Mouse (Mus musculus): ENCODE measurements around the gene Dlg2. TPM values are rescaled to one million over a fixed set of nuclear protein-coding genes. Genes with fewer than 3 reads are reported as not detected.

Dlg2 gene
- polyA plus RNA-seq, 1 experiment = 89.8 TPM

- TF ChIP-seq CTCF (IDR thresholded peaks at IDR 0.05; ENCODE audit: borderline replicate concordance, insufficient read depth, low read depth, low read length) = no peak
- no peak for TF ChIP-seq POLR2A (IDR thresholded peaks at IDR 0.05; ENCODE audit: borderline replicate concordance, insufficient read depth, low read length)
- Histone ChIP-seq H3K27me3 (ENCODE audit: control insufficient read depth, insufficient read depth, low read length) (no peaks in the 10 kb centered on the region), H3K4me3 (replicated peaks; ENCODE audit: insufficient read depth, low read depth, low read length) (no peak overlapping the region), H3K27ac (ENCODE audit: insufficient read depth, low read length) (no peak overlapping the region), H3K4me1 (ENCODE audit: control insufficient read depth, insufficient read depth, low read length) (no peaks in the 10 kb centered on the region)
- 82% methylated on average over 3 of the region's 3 CpGs for WGBS
- no peak for DNase-seq
These were observed 1068.1 kb downstream of the Dlg2 start for GRCm38 (mm10) chr7:91544600-91544999.

GRCm38 (mm10) chr7:91548796-91549195 is 1072.3 kb downstream of the Dlg2 start:
- Histone ChIP-seq H3K27me3 (ENCODE audit: control insufficient read depth, insufficient read depth, low read length) (no peaks in the 10 kb centered on the region), H3K4me3 (replicated peaks; ENCODE audit: insufficient read depth, low read depth, low read length) (no peak overlapping the region), H3K27ac (ENCODE audit: insufficient read depth, low read length) (no peak overlapping the region), H3K4me1 (ENCODE audit: control insufficient read depth, insufficient read depth, low read length) (no peaks in the 10 kb centered on the region)
- 79% methylated on average over 1 of the region's 1 CpGs for WGBS
- no peak for TF ChIP-seq POLR2A (IDR thresholded peaks at IDR 0.05; ENCODE audit: borderline replicate concordance, insufficient read depth, low read length)
- TF ChIP-seq CTCF (IDR thresholded peaks at IDR 0.05; ENCODE audit: borderline replicate concordance, insufficient read depth, low read depth, low read length) = no peak
- no peak for DNase-seq

GRCm38 (mm10) chr7:91557582-91557981 is 1081.1 kb downstream of the Dlg2 start:
- no peak for DNase-seq
- H3K4me3 ChIP-seq (replicated peaks; ENCODE audit: insufficient read depth, low read depth, low read length) = no peak overlapping the region
- no peaks in the 10 kb centered on the region for H3K4me1 ChIP-seq (ENCODE audit: control insufficient read depth, insufficient read depth, low read length)
- no peak overlapping the region for H3K27ac ChIP-seq (ENCODE audit: insufficient read depth, low read length)
- H3K27me3 ChIP-seq (ENCODE audit: control insufficient read depth, insufficient read depth, low read length) = no peaks in the 10 kb centered on the region
- no peak for TF ChIP-seq CTCF (IDR thresholded peaks at IDR 0.05; ENCODE audit: borderline replicate concordance, insufficient read depth, low read depth, low read length)
- no peak for TF ChIP-seq POLR2A (IDR thresholded peaks at IDR 0.05; ENCODE audit: borderline replicate concordance, insufficient read depth, low read length)

DNA sequence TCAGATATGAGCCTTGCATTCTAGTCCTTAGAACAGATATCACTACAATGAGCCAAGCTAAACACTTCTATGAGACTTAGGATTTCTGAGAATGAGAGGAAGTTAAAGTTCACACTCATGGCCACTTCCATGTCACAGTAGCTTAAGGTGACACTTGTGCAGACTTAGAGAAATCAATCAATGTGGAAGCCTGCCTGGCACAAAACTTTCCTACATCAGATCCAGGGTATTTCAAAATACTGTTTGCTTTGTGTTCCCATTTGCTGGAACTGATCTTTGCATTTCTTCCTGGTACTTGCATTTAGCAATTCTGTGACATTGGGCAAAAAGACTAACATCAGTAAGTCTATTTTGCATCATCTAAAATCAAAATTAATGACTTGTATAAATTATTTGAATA is 1091.0 kb downstream of the Dlg2 start:
- TF ChIP-seq CTCF (IDR thresholded peaks at IDR 0.05; ENCODE audit: borderline replicate concordance, insufficient read depth, low read depth, low read length) = no peak
- TF ChIP-seq POLR2A (IDR thresholded peaks at IDR 0.05; ENCODE audit: borderline replicate concordance, insufficient read depth, low read length) = no peak
- Histone ChIP-seq H3K4me3 (replicated peaks; ENCODE audit: insufficient read depth, low read depth, low read length) (no peak overlapping the region), H3K27ac (ENCODE audit: insufficient read depth, low read length) (no peak overlapping the region), H3K27me3 (ENCODE audit: control insufficient read depth, insufficient read depth, low read length) (no peaks in the 10 kb centered on the region), H3K4me1 (ENCODE audit: control insufficient read depth, insufficient read depth, low read length) (no peaks in the 10 kb centered on the region; the same call in 1 of the 2 replicates)
- no peak for DNase-seq

DNA sequence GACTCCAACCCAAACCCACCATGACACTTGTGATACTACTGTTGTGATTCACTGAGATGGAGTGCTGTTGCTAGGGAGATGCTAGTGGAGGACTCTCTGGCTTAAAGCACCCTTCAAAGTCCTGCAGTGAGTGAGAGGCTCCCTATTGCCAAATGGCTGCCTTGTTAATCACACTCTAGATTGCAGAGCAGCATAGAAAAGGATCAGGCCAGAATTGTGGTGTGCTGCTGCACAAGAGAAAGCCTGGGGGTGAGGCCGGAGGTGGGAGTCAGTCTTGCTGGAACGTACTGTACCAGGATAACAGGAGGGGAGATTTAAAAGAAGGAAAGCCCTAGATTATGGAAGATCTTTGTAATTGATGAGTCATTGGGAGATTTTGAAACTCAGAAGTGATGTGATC is 1094.5 kb downstream of the Dlg2 start:
- WGBS = 88% methylated on average over 2 of the region's 2 CpGs
- no peak for DNase-seq
- Histone ChIP-seq H3K27ac (ENCODE audit: insufficient read depth, low read length) (no peak overlapping the region), H3K4me1 (ENCODE audit: control insufficient read depth, insufficient read depth, low read length) (peaks cover 5% of the 10 kb centered on the region; the same call in 1 of the 2 replicates), H3K27me3 (ENCODE audit: control insufficient read depth, insufficient read depth, low read length) (no peaks in the 10 kb centered on the region), H3K4me3 (replicated peaks; ENCODE audit: insufficient read depth, low read depth, low read length) (no peak overlapping the region)
- TF ChIP-seq POLR2A (IDR thresholded peaks at IDR 0.05; ENCODE audit: borderline replicate concordance, insufficient read depth, low read length) = no peak
- no peak for TF ChIP-seq CTCF (IDR thresholded peaks at IDR 0.05; ENCODE audit: borderline replicate concordance, insufficient read depth, low read depth, low read length)

DNA sequence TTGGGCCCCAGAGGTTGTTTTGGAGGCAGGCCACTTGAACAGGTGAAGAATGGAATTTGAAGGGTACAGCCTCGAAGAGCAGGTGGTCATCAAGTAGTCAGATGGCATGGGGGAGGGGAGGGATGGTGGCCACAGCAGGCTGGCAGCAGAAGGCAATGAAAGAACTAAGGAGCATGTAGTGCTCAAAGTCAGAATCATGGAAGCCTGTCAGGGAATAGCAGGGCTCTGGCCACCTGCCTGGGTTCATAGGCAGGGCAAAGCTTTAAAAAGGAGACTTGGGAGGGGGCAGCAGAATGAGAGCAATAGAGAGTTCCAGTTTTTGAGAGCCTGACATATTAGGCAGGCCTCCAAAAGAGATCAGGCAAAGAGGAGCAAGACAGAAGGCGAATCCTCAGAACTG is 1096.2 kb downstream of the Dlg2 start:
- Histone ChIP-seq H3K27me3 (ENCODE audit: control insufficient read depth, insufficient read depth, low read length) (no peaks in the 10 kb centered on the region), H3K27ac (ENCODE audit: insufficient read depth, low read length) (no peak overlapping the region), H3K4me3 (replicated peaks; ENCODE audit: insufficient read depth, low read depth, low read length) (no peak overlapping the region), H3K4me1 (ENCODE audit: control insufficient read depth, insufficient read depth, low read length) (peaks cover 5% of the 10 kb centered on the region; the same call in 1 of the 2 replicates)
- DNase-seq = peak; percentile 89 to 95
- TF ChIP-seq CTCF (IDR thresholded peaks at IDR 0.05; ENCODE audit: borderline replicate concordance, insufficient read depth, low read depth, low read length) = no peak
- no peak for TF ChIP-seq POLR2A (IDR thresholded peaks at IDR 0.05; ENCODE audit: borderline replicate concordance, insufficient read depth, low read length)
- WGBS = 5% methylated on average over 2 of the region's 2 CpGs

GRCm38 (mm10) chr7:91573321-91573720 is 1096.8 kb downstream of the Dlg2 start:
- TF ChIP-seq POLR2A (IDR thresholded peaks at IDR 0.05; ENCODE audit: borderline replicate concordance, insufficient read depth, low read length) = no peak
- TF ChIP-seq CTCF (IDR thresholded peaks at IDR 0.05; ENCODE audit: borderline replicate concordance, insufficient read depth, low read depth, low read length) = no peak
- Histone ChIP-seq H3K4me1 (ENCODE audit: control insufficient read depth, insufficient read depth, low read length) (peaks cover 5% of the 10 kb centered on the region; the same call in 1 of the 2 replicates), H3K27me3 (ENCODE audit: control insufficient read depth, insufficient read depth, low read length) (no peaks in the 10 kb centered on the region), H3K4me3 (replicated peaks; ENCODE audit: insufficient read depth, low read depth, low read length) (no peak overlapping the region), H3K27ac (ENCODE audit: insufficient read depth, low read length) (no peak overlapping the region)
- DNase-seq = peak in 1 of 2 experiments; percentile 18

DNA sequence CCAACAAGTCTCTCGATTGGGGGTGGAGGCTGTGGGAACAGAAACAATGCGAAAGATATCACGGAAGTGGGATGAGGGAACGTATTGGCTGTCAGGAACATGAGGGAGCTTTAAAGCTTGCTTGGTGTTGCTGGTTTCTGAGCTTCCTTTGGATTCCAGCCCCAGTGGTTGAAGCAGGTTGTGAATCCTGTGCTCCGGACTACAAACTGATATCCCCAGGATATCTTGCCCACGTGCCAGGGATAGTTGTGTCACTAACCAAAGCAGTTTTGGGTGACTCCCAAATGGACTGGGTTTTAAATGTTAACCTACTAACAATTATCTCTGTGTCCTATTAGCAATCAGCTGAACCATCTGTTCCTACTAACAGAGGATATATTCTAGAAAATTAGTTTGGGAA is 1099.7 kb downstream of the Dlg2 start:
- H3K27me3 ChIP-seq (ENCODE audit: control insufficient read depth, insufficient read depth, low read length) = no peaks in the 10 kb centered on the region
- no peak overlapping the region for H3K27ac ChIP-seq (ENCODE audit: insufficient read depth, low read length)
- 17% methylated on average over 6 of the region's 6 CpGs for WGBS
- DNase-seq = peak; percentile 46 to 81
- H3K4me3 ChIP-seq (replicated peaks; ENCODE audit: insufficient read depth, low read depth, low read length) = no peak overlapping the region
- TF ChIP-seq CTCF (IDR thresholded peaks at IDR 0.05; ENCODE audit: borderline replicate concordance, insufficient read depth, low read depth, low read length) = no peak
- peaks cover 5% of the 10 kb centered on the region; the same call in 1 of the 2 replicates for H3K4me1 ChIP-seq (ENCODE audit: control insufficient read depth, insufficient read depth, low read length)
